Mouse (Mus musculus): ENCODE data around the gene Rnaset2a.

DNA sequence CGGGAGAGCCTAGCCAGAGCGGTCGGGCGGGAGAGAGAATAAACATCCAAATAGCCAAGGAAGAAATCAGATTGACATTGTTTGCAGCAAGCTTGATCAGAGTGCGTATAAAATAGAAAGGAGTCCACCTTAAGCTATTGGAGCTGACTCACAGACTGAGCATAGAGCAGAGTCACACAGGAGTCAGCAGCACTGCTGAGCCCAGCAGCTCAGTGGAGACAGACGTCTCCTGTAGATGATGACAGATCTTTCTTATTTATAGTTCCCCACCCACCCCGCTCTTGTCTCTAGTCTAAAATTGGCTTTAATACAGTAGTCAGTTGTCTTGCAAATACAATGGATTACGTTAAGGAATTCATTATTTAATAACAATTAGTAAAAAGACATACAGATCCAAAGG is 45.8 kb upstream of the Rnaset2a start:
- TF ChIP-seq POLR2A (IDR thresholded peaks at IDR 0.05; ENCODE audit: low read depth, low read length): no peak
- no peak for TF ChIP-seq CTCF (IDR thresholded peaks at IDR 0.05; ENCODE audit: borderline replicate concordance, insufficient read depth, low read length)

All from embryonic fibroblast, embryonic 13.5 days (primary cell).